Mouse (Mus musculus) myocyte (in vitro differentiated cells): Measurements from ENCODE around the gene Wwtr1.

Experiments used
- E2F4 ChIP-seq: IDR thresholded peaks from one replicate; pipeline ENCODE4 v1.6.1; 2011; ENCODE audit warnings: mild to moderate bottlenecking, control low read depth, moderate library complexity; ENCODE audit not compliant: insufficient read depth
- POLR2A ChIP-seq: IDR thresholded peaks from one replicate; pipeline ENCODE4 v1.6.1; 2011; ENCODE audit warnings: low read depth, mild to moderate bottlenecking, control low read depth, moderate library complexity; ENCODE audit not compliant: insufficient read length
- REST ChIP-seq: IDR thresholded peaks from one replicate; pipeline ENCODE4 v1.6.1; 2011; ENCODE audit warnings: mild to moderate bottlenecking, control low read depth, moderate library complexity; ENCODE audit not compliant: insufficient read depth, insufficient read length

GRCm38 (mm10) chr3:57615652-57616051, 39.9 kb upstream of the Wwtr1 start:
- TF ChIP-seq REST (no peak), POLR2A (no peak), E2F4 (no peak)
